Mouse (Mus musculus) forelimb bud, embryonic 11.5 days (tissue): ENCODE measurements around the gene Cpsf6.

Experiments used
- DNase-seq: peaks from one replicate; pipeline ENCODE4 v3.0.0-alpha.2; 2012; ENCODE audit warnings: low read depth, low spot score

Cpsf6 gene

DNA sequence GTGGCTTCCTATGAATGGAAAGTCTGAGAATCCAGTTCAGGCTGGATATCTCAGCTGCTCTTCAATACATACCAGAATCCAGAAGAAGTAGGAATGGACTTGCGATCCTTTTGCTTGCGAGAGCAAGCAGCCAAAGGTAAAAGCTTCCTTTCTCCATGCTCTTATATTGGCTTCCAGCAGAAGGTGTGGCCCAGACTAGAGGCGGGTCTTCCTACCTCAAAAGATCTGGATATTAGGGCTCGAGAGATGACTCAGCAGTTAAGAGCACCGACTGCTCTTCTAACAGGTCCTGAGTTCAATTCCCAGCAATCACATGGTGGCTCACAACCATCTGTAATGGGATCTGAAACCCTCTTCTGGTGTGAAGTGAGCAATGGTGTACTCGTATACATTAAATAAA lies at the start of gene Cpsf6:
Gene Cpsf6, minus strand, starts transcription at position 108 of the 400 bp plus-strand sequence.
- DNase-seq = no peak

- no peak for DNase-seq
Observed at GRCm38 (mm10) chr10:117426615-117426969, 46.8 kb upstream of the Cpsf6 start.

DNA sequence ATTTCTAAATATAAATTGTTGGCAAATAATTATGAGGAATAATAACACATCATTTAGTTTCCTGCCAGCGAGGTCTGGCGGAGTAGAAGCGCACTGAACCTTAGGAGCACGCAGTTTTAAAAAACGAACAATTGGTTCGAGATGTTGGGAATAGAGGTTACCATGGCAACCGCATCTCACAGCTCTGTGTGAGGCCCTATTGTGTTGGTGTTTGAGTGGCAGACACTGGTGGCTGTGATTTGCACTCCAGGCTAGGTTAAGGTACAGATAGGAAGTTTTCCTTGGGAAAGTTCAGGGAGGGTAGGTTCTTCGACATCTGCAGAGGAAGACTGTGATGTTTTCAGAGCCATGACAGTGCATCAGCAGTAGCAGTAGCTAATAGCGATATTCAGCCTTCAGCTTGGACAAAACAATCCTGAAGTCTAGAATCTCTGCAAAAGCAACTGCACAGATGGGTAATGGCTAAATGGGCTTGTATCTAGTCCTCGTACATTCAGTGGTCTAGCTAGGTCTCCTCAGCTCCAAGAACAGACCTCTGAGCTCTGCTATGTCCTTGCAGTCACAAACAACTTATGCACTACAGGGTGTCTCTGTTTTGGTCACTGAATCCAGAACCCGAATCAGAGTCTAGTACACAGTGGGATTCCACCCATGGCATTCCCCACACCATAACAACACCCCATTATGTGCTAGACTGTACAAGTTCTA lies 46.2 kb upstream of the Cpsf6 start:
- DNase-seq = no peak

GRCm38 (mm10) chr10:117425013-117425412 lies 45.2 kb upstream of the Cpsf6 start:
- DNase-seq = no peak

- no peak for DNase-seq
Observed at GRCm38 (mm10) chr10:117424146-117424905, 44.5 kb upstream of the Cpsf6 start.

GRCm38 (mm10) chr10:117423025-117424002 lies 43.5 kb upstream of the Cpsf6 start:
- no peak for DNase-seq

DNA sequence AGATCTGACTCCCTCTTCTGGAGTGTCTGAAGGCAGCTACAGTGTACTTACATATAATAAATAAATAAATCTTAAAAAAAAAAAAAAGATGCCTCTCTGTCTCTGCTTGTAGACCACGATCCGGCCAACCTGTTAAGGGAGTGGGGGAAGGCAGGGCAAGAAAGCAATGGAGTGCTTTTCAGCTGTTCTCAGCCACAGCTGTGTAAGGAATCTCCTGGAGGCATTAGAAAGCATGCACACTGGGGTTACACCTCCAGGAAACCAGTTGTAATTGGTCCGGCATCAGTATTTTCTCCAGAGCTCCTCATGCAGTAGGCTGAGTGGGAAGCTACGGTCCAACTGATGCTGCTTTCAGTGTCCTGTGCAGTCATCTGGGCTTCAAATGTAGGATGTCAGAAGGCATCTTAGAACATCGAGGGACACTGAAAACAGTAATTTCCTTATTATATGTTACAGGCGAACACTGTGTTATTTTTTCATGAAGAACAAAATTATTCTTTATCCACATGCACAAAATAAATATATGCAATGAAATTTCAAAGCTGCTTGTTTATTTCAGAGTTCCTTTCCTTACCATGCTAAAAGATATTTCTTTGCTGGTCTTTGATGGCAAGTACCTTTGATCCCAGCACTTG lies 42.5 kb upstream of the Cpsf6 start:
- no peak for DNase-seq

GRCm38 (mm10) chr10:117421283-117422107 lies 41.7 kb upstream of the Cpsf6 start:
- no peak for DNase-seq

GRCm38 (mm10) chr10:117420502-117421282 lies 40.9 kb upstream of the Cpsf6 start:
- no peak for DNase-seq

DNA sequence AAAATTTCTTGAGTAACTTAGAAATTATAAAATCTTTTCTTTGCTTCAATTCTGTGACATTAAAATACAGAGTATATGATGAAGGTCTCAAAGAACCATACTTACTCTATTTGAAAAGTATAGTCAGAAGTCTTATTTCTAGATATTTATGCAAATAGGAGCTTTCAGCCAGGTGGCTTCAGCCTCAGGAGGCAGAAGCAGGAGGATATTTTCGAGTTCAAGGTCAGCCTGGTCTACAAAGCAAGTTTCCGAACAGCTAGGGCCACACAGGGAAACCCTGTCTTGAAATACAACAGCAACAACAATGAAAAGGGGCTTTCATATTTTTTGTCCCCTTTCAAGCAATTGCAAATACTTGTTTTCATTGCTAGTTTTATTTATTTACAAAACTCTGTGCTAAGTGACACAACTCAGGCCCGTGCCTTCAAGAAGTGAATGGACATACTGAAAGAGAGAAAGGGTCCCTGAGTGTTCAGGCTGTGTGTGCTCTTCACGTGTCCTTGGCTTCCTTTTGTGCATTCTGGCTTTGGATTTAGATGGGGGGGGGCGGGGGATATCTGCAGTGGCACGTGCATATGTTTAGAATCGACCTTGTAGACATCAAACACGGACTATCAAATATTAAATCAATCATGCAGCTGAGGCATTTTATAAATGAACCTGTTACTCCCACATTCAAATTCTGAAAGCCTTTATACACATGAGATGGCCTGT lies 39.9 kb upstream of the Cpsf6 start:
- no peak for DNase-seq

GRCm38 (mm10) chr10:117418668-117419237 lies 38.9 kb upstream of the Cpsf6 start:
- no peak for DNase-seq

DNA sequence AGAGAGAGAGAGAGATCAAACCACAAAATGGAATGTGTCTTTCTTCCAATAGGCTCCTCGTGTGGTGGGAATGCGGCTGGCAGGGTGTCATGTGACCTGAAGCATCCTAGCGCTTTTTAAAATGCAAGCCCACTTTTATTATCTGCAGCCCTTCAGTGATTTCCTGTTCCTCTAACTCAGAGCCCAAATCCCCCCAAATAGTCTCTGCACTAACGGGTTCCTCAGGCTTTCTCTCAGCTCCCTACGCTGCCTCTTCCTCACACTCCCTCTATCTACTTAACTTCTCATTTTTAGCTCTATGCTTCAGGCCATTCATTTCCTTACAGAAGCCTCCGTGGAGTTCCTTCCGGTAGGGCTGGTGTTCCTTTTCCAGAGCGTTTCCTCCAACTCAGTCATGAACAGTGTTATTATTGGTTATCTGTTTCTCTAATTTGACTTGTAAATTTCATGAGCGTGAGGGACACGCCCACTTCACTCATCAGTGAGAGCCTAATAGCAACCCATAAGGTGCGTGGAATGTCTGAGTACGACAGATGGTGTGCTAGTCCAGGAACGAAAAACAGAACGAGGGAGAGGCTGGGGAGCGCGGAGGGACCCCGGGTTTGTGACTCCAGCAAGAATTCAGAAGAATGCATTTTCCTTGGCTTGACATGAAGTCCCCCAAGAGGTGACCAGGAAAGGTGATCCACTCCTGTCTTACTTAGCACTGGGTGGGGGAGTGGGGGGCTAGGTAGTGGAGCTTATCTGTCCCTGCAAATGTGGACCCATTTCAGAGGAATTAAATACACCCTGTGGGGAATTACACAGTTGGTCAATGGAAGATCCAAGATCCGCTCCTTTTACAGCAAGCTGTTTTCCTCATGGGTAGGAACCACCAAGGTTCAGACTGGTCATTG lies 38.2 kb upstream of the Cpsf6 start:
- no peak for DNase-seq

- no peak for DNase-seq
Observed at GRCm38 (mm10) chr10:117417470-117417767, 37.6 kb upstream of the Cpsf6 start.

DNA sequence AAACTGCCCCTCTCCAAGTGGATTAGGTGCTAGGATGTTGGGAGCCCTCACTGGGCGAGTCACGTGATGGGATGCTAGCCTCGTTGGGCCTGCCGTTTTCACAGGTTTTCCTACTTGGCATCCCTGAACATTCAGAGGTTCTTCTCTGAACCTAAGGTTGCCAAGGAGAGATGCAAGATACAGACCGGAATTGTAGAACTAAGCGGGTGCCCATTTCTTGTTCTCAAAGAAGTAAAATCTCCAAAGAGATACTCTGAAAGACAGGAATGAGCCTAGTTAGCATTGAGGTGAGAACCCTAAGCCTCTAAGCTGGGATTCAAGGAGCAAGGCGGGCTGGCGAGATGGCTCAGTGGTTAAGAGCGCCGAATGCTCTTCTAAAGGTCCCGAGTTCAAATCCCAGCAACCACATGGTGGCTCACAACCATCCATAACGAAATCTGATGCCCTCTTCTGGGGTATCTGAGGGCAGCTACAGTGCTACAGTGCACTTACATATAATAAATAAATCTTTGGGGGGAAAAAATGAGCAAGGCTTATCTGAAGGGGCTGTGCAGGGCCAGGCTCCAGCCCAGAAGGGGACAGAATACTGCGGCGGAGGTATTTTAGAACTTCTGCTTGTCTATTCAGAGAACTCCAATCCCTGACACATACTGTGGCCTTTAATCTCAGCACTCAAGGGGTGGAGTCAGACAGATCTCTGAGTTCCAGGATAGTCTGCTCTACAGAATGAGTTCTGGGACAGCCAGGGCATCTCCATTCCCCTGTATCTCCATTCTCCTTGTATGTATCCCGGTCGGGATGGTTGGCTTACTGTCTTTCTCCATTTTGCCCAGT lies 37.0 kb upstream of the Cpsf6 start:
- DNase-seq = no peak

DNA sequence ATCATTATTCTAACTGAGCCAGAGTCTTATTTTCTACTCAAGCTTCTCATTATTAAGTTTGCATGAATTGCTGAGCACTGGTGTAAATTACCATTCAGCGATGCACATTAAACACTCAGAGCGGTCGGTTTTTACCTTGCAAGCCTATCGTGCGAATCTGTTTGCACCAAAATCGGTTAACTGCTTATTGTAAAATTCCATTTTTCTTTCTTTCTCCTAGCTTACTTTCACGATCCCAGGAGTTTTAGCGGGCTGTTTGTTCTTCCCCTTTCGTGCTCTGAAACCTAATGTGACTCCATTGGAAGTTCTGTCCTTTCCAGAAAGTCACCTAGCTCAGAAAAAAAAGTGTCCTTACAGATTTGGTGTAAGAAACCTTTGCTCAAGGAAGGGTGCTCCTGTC lies 36.3 kb upstream of the Cpsf6 start:
- no peak for DNase-seq

DNA sequence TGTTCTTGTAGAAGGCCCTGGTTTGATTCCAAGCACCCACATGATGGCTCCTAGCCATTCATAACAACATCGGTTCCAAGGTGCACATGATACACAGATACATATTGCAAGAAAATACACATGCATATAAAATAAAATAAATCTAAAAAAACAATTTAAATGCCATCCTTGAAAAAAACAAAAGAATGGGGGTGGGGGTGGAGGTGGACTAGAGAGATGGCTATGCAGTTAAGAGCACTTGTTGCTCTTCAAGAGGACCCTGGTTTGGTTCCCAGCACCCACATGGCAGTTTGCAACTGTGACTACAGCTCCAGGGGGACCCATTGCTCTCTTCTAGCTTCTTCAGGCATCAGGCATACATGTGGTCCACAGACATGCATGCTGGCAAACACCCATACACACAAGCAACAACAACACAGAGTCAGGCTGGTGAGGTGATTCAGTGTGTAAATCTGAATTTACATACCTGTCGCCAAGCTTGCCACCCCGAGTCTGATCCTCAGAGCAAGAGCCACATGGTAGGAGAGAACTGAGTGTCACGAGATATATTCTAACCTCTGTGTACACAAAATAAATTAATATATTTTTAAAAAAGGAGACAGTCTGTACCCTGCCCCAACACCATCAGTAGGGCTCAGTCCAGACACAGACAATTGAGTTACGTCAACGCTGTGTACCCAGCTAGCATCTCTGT lies 35.7 kb upstream of the Cpsf6 start:
- no peak for DNase-seq

DNA sequence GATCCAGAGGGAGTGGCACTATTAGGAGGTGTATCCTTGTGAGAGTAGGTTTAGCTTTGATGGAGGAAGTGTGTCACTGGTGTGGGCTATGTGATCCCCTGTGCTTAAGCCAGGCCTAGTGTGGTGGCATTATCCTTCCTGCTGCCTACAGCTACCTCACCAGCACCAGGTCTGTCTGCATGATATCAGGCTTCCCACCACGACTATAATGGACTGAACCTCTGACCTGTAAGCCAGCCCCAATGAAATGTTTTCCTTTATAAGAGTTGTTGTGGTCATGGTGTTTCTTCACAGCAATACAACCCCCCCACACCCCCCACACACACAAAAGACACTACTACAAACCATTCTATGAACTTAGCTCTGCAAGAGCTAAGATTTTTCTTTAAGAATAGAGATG lies 34.9 kb upstream of the Cpsf6 start:
- DNase-seq = no peak
